Mouse (Mus musculus) erythroblast, embryonic 14.5 days (primary cell): ENCODE results near the gene Wbp2nl. TPM values are rescaled to one million over a fixed set of nuclear protein-coding genes. Genes with fewer than 3 reads are reported as not detected.

Experiments
- H3K27me3 ChIP-seq: 2 replicates; pipeline ENCODE4 v1.6.1; 2012; ENCODE audit warnings: inconsistent platforms; ENCODE audit not compliant: control insufficient read depth
- H3K36me3 ChIP-seq: 2 replicates; pipeline ENCODE4 v1.6.1; 2012; ENCODE audit warnings: mild to moderate bottlenecking, inconsistent platforms; ENCODE audit not compliant: control insufficient read depth
- H3K4me1 ChIP-seq: 2 replicates; pipeline ENCODE4 v1.6.1; 2012; ENCODE audit warnings: inconsistent platforms; ENCODE audit not compliant: control insufficient read depth
- H3K4me3 ChIP-seq: replicated peaks from 2 replicates; pipeline ENCODE3; 2012; ENCODE audit warnings: moderate library complexity, mild to moderate bottlenecking, inconsistent platforms
- H3K9me3 ChIP-seq: 2 replicates; pipeline ENCODE4 v1.6.1; 2012; ENCODE audit warnings: low read length, inconsistent platforms, mixed read lengths; ENCODE audit not compliant: control insufficient read depth
- GATA1 ChIP-seq: IDR thresholded peaks from 2 replicates; pipeline ENCODE4 v1.6.1; 2012; ENCODE audit warnings: low read length, inconsistent platforms, mixed read lengths
- TAL1 ChIP-seq: IDR thresholded peaks from 3 replicates; pipeline ENCODE4 v1.6.1; 2012; ENCODE audit warnings: low read length, inconsistent platforms, mixed read lengths
- polyA plus RNA-seq: library from polyadenylated mRNA; stranded (reverse); fragments of >175 nt; gene quantifications from 2 replicates; pipeline ENCODE4 v1.2.3, GENCODE M21; 2012

Gene Wbp2nl
- polyA plus RNA-seq, 1 experiment = not detected

DNA sequence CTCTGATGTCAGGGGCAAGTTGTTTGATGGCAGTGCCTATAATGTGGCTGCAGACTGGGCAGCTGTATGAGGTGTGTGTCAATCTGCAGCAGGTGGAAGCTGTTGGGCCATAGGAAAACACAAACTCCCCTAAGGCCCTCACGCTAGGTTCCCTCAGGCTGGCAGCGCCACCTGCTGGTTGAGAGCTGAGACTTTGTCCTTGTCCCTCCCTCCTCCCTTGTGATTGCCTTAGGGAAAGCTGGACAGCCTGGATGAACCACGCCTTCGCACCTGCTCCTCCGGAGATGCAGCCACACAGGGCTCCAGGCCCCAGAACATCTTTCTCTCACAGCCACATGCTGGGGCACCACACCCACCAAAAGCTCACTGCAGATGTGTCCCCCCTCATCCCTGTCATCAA is 27.6 kb upstream of the Wbp2nl start:
- peaks cover 37% of the 10 kb centered on the region for H3K27me3 ChIP-seq
- no peak overlapping the region for H3K4me3 ChIP-seq
- no peak for TF ChIP-seq GATA1
- TF ChIP-seq TAL1 = no peak

DNA sequence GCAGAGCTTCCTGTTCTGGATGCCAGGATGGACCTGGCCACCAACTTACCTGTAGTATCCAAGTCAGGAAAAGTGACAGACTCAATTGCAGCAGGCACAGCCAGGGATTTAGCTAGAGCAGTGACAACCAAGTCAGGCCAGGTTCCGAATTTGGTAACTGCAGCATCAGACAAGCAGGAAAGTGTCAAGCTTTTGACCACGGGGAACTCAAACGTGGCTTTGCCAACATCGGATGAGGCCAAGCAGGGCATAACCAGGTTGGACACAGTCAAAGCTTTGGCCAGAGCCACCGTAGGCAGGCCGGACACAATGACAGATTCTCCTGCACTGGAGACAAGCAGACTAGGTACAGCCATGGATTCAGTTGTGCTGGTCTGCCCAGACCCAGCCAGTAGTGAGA is 26.5 kb upstream of the Wbp2nl start:
- TF ChIP-seq GATA1 (no peak), TAL1 (no peak)
- Histone ChIP-seq H3K4me1 (peaks cover 3% of the 10 kb centered on the region), H3K36me3 (no peaks in the 10 kb centered on the region), H3K27me3 (peaks cover 48% of the 10 kb centered on the region), H3K9me3 (no peaks in the 10 kb centered on the region), H3K4me3 (no peak overlapping the region)

More for the DNA sequence above, 27.6 kb upstream of the Wbp2nl start:
- Histone ChIP-seq H3K36me3 (no peaks in the 10 kb centered on the region), H3K9me3 (no peaks in the 10 kb centered on the region), H3K4me1 (peaks cover 3% of the 10 kb centered on the region)

DNA sequence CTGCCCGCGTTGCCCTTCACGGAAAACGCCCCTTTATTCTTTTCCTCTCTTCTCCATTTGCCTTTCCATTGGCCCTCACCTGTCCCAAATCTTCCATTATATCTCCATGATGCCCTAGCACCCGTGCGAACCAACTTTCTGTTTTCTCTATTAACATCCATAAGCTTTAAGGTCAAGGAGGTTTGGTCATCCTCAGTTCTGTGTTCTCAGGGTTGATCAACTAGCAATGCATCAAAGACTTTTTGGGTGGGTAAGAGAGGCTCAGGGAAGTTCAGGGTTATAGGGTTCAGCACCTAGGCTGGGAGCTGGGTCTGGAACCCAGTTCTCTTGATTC is 24.2 kb upstream of the Wbp2nl start, which contains the start of gene Sept3:
TSS of gene Sept3 (plus strand) at position 301 of the 334 bp plus-strand sequence.
- no peaks in the 10 kb centered on the region for H3K9me3 ChIP-seq
- TF ChIP-seq GATA1 (no peak), TAL1 (no peak)
- H3K4me3 ChIP-seq = no peak within 1 kb of the TSS
- peaks cover 3% of the 10 kb centered on the region for H3K4me1 ChIP-seq
- peaks cover 56% of the 10 kb centered on the region for H3K27me3 ChIP-seq
- H3K36me3 ChIP-seq = no peaks in the 10 kb centered on the region

DNA sequence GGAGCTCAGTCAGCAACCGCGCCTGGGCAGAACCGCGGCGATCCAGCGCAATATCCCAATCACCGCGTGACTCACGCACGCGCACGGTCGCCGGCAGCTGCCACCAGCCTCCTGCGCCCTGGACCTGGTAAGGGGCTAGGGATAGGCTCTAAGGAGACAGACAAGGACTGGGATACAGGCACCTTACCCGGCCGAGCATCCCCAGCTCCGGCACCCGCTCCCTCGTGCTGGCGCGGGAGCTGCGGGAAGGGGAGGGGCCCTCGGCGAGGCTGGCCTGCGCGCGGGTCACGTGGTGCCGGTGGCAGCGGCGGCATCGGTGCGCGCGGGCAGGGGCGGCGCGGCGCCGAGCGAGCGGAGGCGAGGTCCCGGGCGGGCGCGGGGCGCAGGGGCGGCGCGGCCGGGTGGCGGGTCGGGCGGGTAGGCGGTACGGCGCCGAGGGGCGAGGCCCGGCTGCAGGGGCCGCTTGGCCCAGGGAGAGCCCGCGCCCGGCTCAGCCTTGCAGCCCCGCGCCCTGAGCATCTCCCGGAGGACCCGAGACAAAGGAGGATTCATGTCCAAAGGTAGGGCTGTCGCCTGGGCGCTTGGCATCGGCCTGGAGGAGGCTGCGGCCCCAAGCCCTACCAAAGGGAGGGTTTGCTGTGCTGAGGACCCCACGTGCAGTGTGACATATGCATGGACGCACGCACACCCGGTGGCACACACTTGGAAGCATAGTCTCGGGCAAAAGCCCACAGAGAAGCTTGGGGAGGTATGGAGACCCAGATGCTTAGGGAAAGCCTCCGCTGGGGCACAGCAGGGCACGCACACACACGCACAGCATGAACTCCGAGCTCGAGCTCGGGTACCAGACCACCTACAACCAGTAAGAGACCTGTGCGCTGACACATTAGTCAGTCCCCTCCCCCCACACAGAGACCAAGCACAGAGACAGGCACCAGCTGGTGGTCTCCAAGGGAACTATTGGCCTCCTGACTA is 23.5 kb upstream of the Wbp2nl start:
- H3K36me3 ChIP-seq = no peaks in the 10 kb centered on the region
- no peaks in the 10 kb centered on the region for H3K9me3 ChIP-seq
- H3K4me1 ChIP-seq = peaks cover 3% of the 10 kb centered on the region
- H3K4me3 ChIP-seq = no peak overlapping the region
- TF ChIP-seq TAL1 = no peak
- TF ChIP-seq GATA1 = no peak
- H3K27me3 ChIP-seq = peaks cover 56% of the 10 kb centered on the region

DNA sequence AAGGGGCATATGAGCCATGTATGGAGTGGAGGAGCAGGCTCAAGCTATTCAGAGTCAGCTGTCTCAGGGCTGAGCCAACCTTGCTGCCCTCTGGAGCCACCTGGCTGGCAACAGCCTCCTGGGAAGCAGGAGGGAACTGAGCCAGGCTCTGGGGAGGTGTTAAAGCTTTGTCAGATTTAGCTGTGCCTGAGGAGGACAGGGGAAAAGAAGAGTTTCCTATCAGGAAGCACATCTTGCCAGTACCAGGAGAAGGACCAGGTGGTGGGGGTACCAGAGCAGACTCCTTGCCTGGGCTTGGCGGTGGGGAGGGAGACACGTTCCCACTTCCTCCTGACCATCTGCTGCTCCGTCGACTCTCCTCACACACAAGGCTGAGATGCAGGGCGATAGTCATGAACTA is 21.2 kb upstream of the Wbp2nl start:
- TF ChIP-seq GATA1 (no peak), TAL1 (no peak)

DNA sequence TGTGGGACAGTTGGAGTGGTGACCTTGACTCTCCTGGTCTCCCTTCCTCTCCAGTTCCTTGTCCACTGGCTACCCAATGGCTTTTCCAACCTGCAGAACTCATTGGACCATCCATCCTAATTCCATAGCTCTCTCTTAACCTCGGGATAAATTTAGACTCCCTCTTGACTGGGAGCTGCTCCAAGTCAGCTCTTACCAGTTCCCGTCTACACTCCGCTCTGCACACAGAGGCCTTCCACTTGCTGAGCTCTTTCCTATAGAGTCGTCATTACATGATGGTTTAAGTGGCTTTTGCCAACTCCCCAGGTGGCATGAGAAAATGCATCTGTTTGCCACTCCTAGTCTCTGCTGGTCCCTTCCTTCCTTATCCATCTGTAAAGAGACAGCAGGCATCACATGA is 18.1 kb upstream of the Wbp2nl start:
- Histone ChIP-seq H3K4me1 (no peaks in the 10 kb centered on the region), H3K36me3 (no peaks in the 10 kb centered on the region), H3K4me3 (no peak overlapping the region), H3K9me3 (no peaks in the 10 kb centered on the region), H3K27me3 (peaks cover 27% of the 10 kb centered on the region)
- TF ChIP-seq GATA1 (no peak), TAL1 (no peak)

More for the DNA sequence above, 21.2 kb upstream of the Wbp2nl start:
- Histone ChIP-seq H3K4me3 (no peak overlapping the region), H3K36me3 (no peaks in the 10 kb centered on the region), H3K9me3 (no peaks in the 10 kb centered on the region), H3K27me3 (peaks cover 52% of the 10 kb centered on the region), H3K4me1 (peaks cover 3% of the 10 kb centered on the region)

DNA sequence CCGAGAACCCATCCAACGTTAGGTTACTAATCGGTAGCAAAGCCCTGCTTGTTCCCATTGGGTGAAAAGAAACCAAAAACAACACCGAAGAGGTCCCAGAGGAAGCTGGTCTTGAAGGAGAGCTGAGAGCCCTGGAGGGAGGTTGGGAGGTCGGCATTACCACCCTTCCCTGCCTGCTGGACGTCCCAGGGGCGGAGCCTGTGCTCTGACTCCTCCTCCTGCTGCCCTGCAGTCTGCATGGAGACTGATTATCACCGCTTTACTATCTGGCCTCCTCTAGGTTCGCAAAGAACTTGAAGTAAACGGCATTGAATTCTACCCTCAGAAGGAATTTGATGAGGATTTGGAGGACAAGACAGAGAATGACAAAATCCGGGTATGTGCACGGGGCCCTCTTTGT is 12.6 kb upstream of the Wbp2nl start:
- TF ChIP-seq TAL1 (no peak), GATA1 (no peak)
- no peak overlapping the region for H3K4me3 ChIP-seq
- H3K36me3 ChIP-seq = no peaks in the 10 kb centered on the region
- H3K27me3 ChIP-seq = peaks cover 6% of the 10 kb centered on the region
- no peaks in the 10 kb centered on the region for H3K9me3 ChIP-seq
- H3K4me1 ChIP-seq = peaks cover 3% of the 10 kb centered on the region

DNA sequence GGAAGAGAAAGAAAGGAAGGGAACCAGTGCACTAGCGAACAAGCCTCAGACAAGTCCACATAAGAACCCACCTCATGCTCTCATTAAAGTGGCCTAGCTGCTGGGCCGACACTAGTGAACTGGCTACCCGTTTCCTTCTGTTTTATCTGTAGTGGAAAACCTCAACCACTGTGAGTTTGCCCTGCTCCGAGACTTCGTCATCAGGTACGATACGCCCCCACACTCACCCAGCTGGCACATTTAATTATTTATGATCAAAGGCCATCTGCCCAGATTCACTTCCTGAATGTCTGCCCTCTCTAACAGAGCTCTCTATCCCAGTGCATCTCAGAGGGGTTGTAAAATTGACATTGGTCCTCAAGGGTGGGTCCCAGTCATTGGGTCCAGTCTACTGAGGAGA is 8.5 kb upstream of the Wbp2nl start:
- Histone ChIP-seq H3K9me3 (no peaks in the 10 kb centered on the region), H3K4me1 (peaks cover 11% of the 10 kb centered on the region), H3K4me3 (no peak overlapping the region), H3K36me3 (no peaks in the 10 kb centered on the region), H3K27me3 (peaks cover 16% of the 10 kb centered on the region)
- TF ChIP-seq TAL1 (no peak), GATA1 (no peak)

DNA sequence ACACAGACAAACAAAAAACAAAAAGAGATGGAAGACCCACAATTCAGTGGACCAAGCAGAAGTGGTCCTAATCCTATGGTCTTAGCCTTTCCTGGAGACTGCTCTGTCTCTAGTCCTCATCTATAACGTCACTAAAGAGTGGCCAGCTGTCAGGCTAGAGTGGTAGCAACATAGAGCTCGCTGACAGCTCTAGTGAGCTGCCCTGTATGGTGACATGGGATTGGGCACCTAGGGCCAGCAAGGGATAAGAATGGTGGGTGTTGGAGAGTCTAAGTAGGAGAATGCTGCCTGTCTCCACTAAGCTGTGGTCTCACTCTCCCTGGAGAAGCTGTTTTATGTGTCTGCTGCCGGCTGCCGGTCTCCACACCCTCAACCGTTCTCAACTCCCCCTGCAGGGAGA is 5.9 kb upstream of the Wbp2nl start:
- no peaks in the 10 kb centered on the region for H3K9me3 ChIP-seq
- H3K4me3 ChIP-seq = no peak overlapping the region
- no peak for TF ChIP-seq GATA1
- TF ChIP-seq TAL1 = no peak
- H3K36me3 ChIP-seq = no peaks in the 10 kb centered on the region
- H3K4me1 ChIP-seq = peaks cover 11% of the 10 kb centered on the region
- H3K27me3 ChIP-seq = peaks cover 10% of the 10 kb centered on the region
